Mouse (Mus musculus): Measurements from ENCODE around the gene Chfr.

Gene Chfr

DNA sequence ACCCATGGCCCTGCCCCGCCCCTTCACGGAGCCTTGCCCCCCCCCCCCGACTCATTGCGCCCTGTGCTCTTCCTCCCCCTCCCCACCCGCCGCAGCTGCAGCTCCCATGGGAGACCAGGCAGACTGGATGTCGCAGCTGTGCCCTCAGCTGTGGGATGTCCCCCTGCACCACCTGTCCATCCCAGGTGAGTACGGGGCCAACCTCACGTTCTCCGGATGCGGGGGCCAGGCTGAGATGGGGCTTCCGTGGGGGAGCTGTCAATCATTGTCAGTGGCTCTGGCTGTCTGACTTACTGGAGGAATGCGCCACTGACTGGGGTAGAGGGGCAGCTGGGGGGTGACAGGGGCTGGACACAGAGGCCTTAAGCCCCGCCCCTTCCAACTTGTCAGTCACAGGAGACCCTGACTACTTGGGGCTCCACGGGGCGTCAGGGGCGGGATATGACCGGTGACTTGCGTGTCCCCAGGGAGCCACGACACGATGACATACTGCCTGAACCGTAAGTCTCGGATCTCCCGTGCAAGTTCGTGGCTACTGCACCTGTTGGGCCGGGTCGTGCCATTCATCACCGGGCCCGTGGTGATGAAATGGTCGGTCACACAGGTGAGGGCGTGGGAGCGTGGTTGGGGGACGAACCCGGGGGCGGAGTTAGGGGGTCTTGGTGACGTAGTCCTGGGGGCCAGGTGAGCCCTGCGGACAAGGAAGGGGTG is 34.6 kb upstream of the Chfr start:
- no peaks in the 10 kb centered on the region for H3K27me3 ChIP-seq (ENCODE audit: insufficient read depth, low read length)
- TF ChIP-seq NANOG (IDR thresholded peaks at IDR 0.05; ENCODE audit: borderline replicate concordance, low read length), result no peak
- TF ChIP-seq POU5F1 (IDR thresholded peaks at IDR 0.05; ENCODE audit: borderline replicate concordance, low read length), result no peak
- no peak for TF ChIP-seq CTCF (conservative IDR thresholded peaks at IDR 0.05; ENCODE audit: low read length)

DNA sequence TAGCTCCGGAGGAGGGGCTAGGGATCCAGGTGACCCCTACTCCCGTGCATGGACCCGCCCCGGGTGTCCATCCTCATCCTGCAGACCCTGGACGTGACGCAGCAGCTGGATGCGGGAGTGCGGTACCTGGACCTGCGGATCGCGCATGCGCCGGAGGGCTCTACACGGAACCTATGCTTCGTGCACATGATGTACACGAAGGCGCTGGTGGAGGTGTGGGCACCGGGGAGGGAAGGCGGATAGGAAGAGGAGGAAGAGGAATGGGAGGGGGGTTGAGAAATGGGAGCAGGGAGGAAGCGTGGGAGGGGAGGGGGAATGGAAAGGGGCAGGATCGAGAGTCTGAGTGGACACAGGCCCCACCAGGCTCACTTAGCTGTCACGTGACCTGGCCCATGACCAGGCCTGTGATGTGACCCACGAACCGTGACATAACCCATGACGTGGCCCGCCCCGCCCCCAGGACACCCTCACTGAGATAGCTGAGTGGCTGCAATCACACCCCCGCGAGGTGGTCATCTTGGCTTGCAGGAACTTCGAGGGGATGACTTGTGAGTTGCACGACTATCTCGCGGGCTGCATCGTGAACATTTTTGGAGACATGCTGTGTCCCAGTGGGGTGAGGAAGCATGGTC is 33.8 kb upstream of the Chfr start:
- TF ChIP-seq NANOG (IDR thresholded peaks at IDR 0.05; ENCODE audit: borderline replicate concordance, low read length) (no peak), CTCF (conservative IDR thresholded peaks at IDR 0.05; ENCODE audit: low read length) (no peak), POU5F1 (IDR thresholded peaks at IDR 0.05; ENCODE audit: borderline replicate concordance, low read length) (no peak)
- Histone ChIP-seq H3K9me3 (ENCODE audit: low read length) (no peaks in the 10 kb centered on the region), H3K4me3 (replicated peaks; ENCODE audit: low read length) (peak overlapping the region; percentile 69), H3K27me3 (ENCODE audit: insufficient read depth, low read length) (no peaks in the 10 kb centered on the region), H3K4me1 (replicated peaks; ENCODE audit: low read depth, low read length) (peaks cover 97% of the 10 kb centered on the region), H3K36me3 (ENCODE audit: insufficient read depth, low read length) (peaks cover 49% of the 10 kb centered on the region)

More for the DNA sequence above, 34.6 kb upstream of the Chfr start:
- Histone ChIP-seq H3K36me3 (ENCODE audit: insufficient read depth, low read length) (peaks cover 42% of the 10 kb centered on the region), H3K9me3 (ENCODE audit: low read length) (no peaks in the 10 kb centered on the region), H3K4me3 (replicated peaks; ENCODE audit: low read length) (peak overlapping the region; percentile 69), H3K4me1 (replicated peaks; ENCODE audit: low read depth, low read length) (peaks cover 94% of the 10 kb centered on the region)

DNA sequence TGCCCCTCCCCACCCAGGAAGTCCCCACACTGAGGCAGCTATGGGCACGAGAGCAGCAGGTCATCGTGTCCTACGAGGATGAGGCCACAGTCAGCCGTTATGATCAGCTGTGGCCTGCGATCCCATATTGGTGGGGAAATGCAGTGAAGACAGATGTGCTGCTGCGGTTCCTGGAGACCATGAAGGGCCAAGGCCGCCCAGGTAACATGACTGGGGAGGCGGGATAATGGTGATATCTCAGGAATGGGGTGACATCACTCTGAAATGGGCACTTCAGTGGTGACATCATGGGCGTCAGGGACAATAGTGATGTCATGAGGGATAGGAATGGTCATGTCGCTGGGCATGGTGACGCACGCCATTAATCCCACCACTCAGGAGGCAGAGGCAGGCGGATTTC is 33.2 kb upstream of the Chfr start:
- Histone ChIP-seq H3K27me3 (ENCODE audit: insufficient read depth, low read length) (no peaks in the 10 kb centered on the region), H3K36me3 (ENCODE audit: insufficient read depth, low read length) (peaks cover 50% of the 10 kb centered on the region), H3K9me3 (ENCODE audit: low read length) (no peaks in the 10 kb centered on the region), H3K4me1 (replicated peaks; ENCODE audit: low read depth, low read length) (peaks cover 91% of the 10 kb centered on the region), H3K4me3 (replicated peaks; ENCODE audit: low read length) (peak overlapping the region; percentile 69)
- TF ChIP-seq CTCF (conservative IDR thresholded peaks at IDR 0.05; ENCODE audit: low read length) (no peak), NANOG (IDR thresholded peaks at IDR 0.05; ENCODE audit: borderline replicate concordance, low read length) (no peak), POU5F1 (IDR thresholded peaks at IDR 0.05; ENCODE audit: borderline replicate concordance, low read length) (no peak)

DNA sequence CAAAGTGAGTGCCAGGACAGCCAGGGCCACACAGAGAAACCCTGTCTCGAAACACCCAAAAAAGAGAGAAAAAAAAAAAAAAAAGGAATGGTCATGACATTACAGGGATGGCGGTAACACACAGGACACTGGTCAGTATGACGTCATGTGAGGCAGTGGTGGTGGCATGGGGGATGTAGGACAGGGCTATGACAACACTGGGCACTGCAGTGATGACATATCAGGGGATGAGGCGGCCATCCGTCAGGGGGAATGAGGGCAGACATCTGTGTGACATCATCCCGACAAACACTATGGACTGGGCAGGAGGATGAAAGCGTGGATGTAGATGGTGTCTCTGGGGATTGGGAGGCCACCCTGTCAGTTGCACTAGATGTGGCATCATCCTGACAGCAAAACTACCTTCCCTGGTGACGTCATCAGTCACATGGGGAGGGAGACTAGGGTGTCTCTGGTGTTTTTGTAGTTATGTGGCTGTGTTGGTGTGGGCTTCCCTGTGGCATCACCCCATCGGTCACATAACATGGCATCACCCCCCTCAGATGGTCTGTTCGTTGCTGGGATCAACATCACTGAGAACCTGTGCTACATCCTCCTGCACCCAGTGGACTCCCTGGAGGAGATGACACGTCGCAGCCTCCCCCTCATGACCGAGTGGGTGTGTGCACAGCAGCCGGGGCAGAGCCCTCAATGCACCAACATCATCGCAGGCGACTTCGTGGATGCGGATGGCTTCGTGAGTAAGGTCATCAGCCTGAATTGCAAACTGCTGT is 32.6 kb upstream of the Chfr start:
- TF ChIP-seq POU5F1 (IDR thresholded peaks at IDR 0.05; ENCODE audit: borderline replicate concordance, low read length) (no peak), CTCF (conservative IDR thresholded peaks at IDR 0.05; ENCODE audit: low read length) (no peak), NANOG (IDR thresholded peaks at IDR 0.05; ENCODE audit: borderline replicate concordance, low read length) (no peak)
- Histone ChIP-seq H3K36me3 (ENCODE audit: insufficient read depth, low read length) (peaks cover 50% of the 10 kb centered on the region), H3K4me1 (replicated peaks; ENCODE audit: low read depth, low read length) (peaks cover 85% of the 10 kb centered on the region), H3K27me3 (ENCODE audit: insufficient read depth, low read length) (no peaks in the 10 kb centered on the region), H3K4me3 (replicated peaks; ENCODE audit: low read length) (peak overlapping the region; percentile 94; the same call in 1 of the 2 replicates), H3K9me3 (ENCODE audit: low read length) (no peaks in the 10 kb centered on the region)

DNA sequence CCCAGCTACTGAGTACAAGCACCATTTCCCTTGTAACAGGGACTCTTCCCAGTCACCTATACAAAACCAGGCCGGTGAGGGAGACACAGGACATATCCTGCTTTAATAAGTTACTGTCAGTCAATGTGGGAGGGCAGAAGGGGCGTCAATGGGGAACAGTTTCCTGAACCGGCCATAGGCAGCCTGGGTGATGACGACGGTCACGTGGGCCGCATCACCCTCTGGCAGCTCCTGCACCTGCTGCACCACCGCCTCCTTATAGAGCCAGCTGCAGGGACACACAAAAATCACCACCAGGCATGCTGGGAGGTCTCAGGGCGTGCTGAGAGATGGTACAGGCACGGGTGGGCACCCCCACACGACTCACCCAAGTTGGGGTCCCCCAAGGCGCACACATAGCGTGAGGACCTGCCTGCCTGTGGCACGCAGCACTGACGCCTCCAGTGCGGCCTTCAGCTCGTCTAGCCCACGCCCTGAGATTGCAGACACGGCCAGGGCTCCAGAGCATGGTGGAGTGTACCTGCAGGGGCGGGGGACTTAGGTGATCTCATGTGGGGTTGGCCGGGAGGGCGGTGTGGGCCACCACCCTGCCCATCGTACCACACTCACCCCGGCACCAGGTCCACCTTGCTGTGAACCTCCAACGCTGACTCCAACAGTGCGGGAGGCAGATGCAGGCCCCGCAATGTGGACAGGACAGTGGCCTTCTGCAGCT is 31.6 kb upstream of the Chfr start:
- no peaks in the 10 kb centered on the region for H3K9me3 ChIP-seq (ENCODE audit: low read length)
- H3K4me3 ChIP-seq (replicated peaks; ENCODE audit: low read length), result peak overlapping the region; percentile 94
- TF ChIP-seq NANOG (IDR thresholded peaks at IDR 0.05; ENCODE audit: borderline replicate concordance, low read length) (no peak), POU5F1 (IDR thresholded peaks at IDR 0.05; ENCODE audit: borderline replicate concordance, low read length) (no peak), CTCF (conservative IDR thresholded peaks at IDR 0.05; ENCODE audit: low read length) (no peak)
- peaks cover 83% of the 10 kb centered on the region for H3K4me1 ChIP-seq (replicated peaks; ENCODE audit: low read depth, low read length)
- peaks cover 50% of the 10 kb centered on the region for H3K36me3 ChIP-seq (ENCODE audit: insufficient read depth, low read length)
- no peaks in the 10 kb centered on the region for H3K27me3 ChIP-seq (ENCODE audit: insufficient read depth, low read length)

DNA sequence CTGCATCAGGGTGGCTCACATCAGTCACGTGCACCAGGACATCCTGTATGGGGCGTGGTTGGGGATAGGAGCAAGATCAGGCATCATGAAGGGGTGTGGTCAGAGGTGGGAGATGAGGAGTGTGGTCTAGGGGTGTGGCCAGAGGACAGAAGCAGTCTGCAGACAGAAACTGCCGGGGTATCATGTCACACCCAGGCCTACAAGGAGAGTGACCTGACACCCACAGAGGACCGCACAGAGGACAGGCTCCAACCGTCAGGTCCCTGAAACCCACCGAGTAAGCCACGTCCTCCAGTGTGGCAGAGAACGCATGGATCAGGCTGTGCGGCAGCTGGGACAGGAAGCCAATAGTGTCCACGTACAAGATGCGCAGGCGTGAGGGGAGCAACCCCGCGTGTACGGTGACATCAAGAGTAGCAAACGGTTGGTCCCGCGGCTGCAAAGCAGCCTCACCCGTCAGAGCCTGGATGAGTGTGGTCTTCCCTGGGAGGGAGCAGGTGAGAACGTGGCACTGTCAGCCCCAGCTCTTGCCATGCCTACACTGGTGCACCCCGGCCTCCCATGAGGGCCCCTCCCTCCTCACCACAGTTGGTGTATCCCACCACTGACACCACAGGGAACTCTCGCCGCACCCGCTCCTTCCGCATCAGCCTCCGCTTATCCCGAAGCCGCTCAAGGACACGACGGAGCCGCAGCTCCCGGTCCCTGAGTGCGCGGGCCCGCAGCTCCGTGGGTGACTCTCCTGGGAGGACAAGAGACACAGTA is 30.8 kb upstream of the Chfr start:
- Histone ChIP-seq H3K36me3 (ENCODE audit: insufficient read depth, low read length) (peaks cover 50% of the 10 kb centered on the region), H3K27me3 (ENCODE audit: insufficient read depth, low read length) (no peaks in the 10 kb centered on the region), H3K4me3 (replicated peaks; ENCODE audit: low read length) (peak overlapping the region; percentile 94), H3K4me1 (replicated peaks; ENCODE audit: low read depth, low read length) (peaks cover 80% of the 10 kb centered on the region), H3K9me3 (ENCODE audit: low read length) (no peaks in the 10 kb centered on the region)
- TF ChIP-seq CTCF (conservative IDR thresholded peaks at IDR 0.05; ENCODE audit: low read length), result no peak
- TF ChIP-seq NANOG (IDR thresholded peaks at IDR 0.05; ENCODE audit: borderline replicate concordance, low read length), result no peak
- no peak for TF ChIP-seq POU5F1 (IDR thresholded peaks at IDR 0.05; ENCODE audit: borderline replicate concordance, low read length)

DNA sequence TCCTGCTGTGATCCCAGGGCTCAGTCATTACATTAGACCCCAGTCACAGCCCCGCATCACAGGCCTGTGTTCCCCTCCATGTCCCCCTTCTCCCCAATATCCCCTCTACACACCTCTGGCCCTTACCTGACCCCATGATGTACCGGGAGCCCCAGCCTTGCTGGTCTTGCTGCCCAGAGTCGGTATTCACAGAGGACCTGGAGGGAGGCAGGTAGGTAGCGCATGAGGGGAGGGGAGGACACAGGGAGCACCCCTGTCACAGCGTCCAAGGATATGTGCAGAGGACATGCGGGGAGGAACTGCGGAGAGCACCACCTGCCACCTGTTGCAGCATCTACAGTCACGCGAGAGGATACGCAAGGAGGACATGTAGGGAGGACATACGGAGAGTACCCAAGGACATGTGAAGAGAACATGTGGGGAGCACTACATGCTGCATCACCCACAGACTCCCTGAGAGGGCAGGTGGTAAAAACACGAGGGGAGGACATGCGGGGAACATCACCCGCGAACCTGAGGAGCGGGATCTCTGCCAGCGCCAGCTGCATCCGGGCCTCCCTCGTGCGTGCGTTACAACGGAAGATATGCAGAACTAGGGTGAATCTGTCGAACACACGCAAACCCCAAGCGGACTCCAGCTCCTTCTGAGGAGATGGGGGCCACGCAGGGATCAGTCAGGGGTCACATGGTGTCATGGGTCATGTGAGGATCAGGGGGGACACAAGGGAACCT is 29.3 kb upstream of the Chfr start:
- H3K4me1 ChIP-seq (replicated peaks; ENCODE audit: low read depth, low read length), result peaks cover 72% of the 10 kb centered on the region
- H3K4me3 ChIP-seq (replicated peaks; ENCODE audit: low read length), result peak overlapping the region; percentile 94
- no peaks in the 10 kb centered on the region for H3K27me3 ChIP-seq (ENCODE audit: insufficient read depth, low read length)
- H3K9me3 ChIP-seq (ENCODE audit: low read length), result no peaks in the 10 kb centered on the region
- peaks cover 50% of the 10 kb centered on the region for H3K36me3 ChIP-seq (ENCODE audit: insufficient read depth, low read length)
- TF ChIP-seq CTCF (conservative IDR thresholded peaks at IDR 0.05; ENCODE audit: low read length), result no peak
- TF ChIP-seq NANOG (IDR thresholded peaks at IDR 0.05; ENCODE audit: borderline replicate concordance, low read length), result no peak
- no peak for TF ChIP-seq POU5F1 (IDR thresholded peaks at IDR 0.05; ENCODE audit: borderline replicate concordance, low read length)
